Mouse (Mus musculus) neutrophil, adult 59 days (primary cell): Measurements from ENCODE around the gene H2al2b. TPM values are rescaled to one million over a fixed set of nuclear protein-coding genes. Genes with fewer than 3 reads are reported as not detected.

ENCODE experiments used
- total RNA-seq, 2 experiments: library from RNA; stranded (reverse); gene quantifications; 1 replicate in 1 of 2; 2 replicates in 1 of 2; pipeline ENCODE4 v1.2.4; 2023

Gene H2al2b
- total RNA-seq: not detected

DNA sequence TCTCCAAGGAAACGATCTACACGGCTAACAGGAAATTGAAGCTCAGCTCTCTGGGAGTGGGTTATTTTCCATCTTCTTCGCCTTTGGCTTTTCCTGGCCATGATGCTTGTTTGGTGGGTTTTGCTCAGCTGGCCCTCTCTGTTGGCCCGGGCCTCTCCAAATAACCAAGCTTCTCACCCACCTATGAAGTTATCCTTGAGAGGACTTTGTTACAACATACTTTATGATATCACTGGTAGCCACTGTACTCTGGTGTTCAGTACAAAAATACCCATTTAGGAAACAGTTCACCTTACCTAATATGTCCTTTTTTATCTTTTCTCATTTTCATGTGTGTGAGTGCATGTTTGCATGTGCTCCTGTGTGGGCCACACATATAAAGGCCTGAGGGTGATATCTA lies at the start of gene H2al2b:
H2al2b (minus strand) TSS at position 101 of the 400 bp plus-strand sequence.

Other genes starting within 250 kb of the H2al2b start
- not detected for gene H2al2c, start 121.6 kb downstream of the H2al2b start, total RNA-seq
- not detected for gene Sry, start 57.0 kb downstream of the H2al2b start, total RNA-seq
- not detected for gene Gm4064, start 75.5 kb upstream of the H2al2b start, total RNA-seq
- not detected for gene Rbmy, start 110.0 kb upstream of the H2al2b start, total RNA-seq
- gene Gm10256, start 110.0 kb upstream of the H2al2b start, total RNA-seq: not detected
- not detected for gene Gm10352, start 180.3 kb upstream of the H2al2b start, total RNA-seq
- gene Gm29289, start 211.9 kb upstream of the H2al2b start, total RNA-seq: not detected